Mouse (Mus musculus) layer of hippocampus, adult 18-20 months (tissue): Measurements from ENCODE around the gene Ptprd. TPM values are rescaled to one million over a fixed set of nuclear protein-coding genes. Genes with fewer than 3 reads are reported as not detected.
A peak's percentile ranks its signal among the peaks of the same experiment; 100 is the strongest.

Experiments used
- DNase-seq, 2 experiments: peaks; one replicate each; pipeline ENCODE4 v3.0.0; 2022; ENCODE audit warnings: low spot score in 2 of 2
- long read RNA-seq: library from polyadenylated mRNA; stranded (forward); transcript quantifications from one replicate; pipeline ENCODE4 v2.0.0, GENCODE M21; 2021
- total RNA-seq, 2 experiments: library from RNA; stranded (reverse); gene quantifications; 2 replicates each; pipeline ENCODE4 v1.2.3; 2021

Ptprd gene
- total RNA-seq, result 100 to 1,000 TPM; 138 to 145 TPM
- long read RNA-seq, partial matches to known transcripts, result 9 of 18 reads
- long read RNA-seq, other reads (novel, unspliced or antisense), result 9 of 18 reads

GRCm38 (mm10) chr4:78211529-78212494 is at the start of gene Ptprd:
TSS of gene Ptprd (minus strand) at chr4:78211961.
- DNase-seq, result peak; percentile 38 to 72

- no peak for DNase-seq
These were observed 24.1 kb upstream of the Ptprd start for GRCm38 (mm10) chr4:78235820-78236219.

DNA sequence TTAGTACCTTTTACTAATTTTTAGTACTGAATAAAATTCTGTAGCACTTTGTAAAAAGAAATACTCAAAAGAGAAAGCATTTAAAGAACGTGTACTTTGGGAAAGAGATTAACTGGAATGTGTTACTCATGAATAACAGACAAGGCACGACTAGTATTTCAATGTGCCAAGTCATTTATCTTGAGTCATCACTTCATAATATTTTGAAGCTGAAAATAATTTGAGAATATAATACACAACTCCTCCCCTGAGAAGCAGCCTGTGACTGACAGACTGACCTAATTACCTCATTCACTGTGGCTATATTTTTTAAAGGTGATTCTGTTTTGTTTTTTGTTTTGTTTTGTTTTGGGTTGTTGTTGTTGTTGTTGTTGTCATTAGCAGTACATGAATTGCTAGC is 23.6 kb upstream of the Ptprd start:
- DNase-seq, result no peak

- DNase-seq, result no peak
These were observed 22.9 kb upstream of the Ptprd start for GRCm38 (mm10) chr4:78234681-78235080.

DNA sequence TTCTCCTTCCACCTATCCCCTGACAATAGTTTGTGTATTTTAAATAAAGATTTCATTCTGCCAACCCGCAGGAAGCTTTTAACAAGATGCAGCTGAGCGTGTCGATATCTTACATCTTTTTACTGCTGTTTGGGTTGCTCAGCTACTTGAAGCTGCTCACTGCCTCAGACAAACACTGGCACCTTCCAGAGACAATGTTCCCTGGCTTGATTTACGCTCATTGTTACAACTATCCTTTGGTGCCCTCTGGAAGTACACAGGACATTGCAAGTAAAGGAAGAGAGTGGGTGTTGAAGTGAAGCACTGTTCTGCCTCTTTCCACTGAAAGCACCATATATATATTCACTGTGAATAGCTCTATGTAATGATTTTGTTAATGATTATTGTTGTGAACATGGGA is 2.2 kb upstream of the Ptprd start:
- no peak for DNase-seq

DNA sequence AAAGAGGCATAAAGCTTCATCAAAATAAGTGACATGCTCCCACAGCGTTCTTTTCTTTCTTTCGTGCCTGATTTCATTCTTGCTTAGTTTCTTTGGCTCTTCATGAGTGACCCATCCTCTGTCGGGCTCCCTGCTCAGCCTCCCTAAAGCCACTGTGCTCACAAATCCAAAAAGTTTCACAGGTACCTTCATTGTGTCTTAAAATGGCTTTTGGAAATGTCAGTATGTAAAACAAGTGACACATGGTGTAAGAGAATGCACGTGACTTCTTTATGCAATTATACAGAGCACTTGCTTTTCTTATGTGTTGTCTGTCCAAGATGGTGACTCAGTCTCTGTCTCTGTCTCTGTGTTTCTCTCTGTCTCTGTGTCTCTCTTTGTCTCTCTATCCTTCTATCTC is 1.2 kb upstream of the Ptprd start:
- DNase-seq, result peak in 1 of 2 experiments; percentile 29

DNA sequence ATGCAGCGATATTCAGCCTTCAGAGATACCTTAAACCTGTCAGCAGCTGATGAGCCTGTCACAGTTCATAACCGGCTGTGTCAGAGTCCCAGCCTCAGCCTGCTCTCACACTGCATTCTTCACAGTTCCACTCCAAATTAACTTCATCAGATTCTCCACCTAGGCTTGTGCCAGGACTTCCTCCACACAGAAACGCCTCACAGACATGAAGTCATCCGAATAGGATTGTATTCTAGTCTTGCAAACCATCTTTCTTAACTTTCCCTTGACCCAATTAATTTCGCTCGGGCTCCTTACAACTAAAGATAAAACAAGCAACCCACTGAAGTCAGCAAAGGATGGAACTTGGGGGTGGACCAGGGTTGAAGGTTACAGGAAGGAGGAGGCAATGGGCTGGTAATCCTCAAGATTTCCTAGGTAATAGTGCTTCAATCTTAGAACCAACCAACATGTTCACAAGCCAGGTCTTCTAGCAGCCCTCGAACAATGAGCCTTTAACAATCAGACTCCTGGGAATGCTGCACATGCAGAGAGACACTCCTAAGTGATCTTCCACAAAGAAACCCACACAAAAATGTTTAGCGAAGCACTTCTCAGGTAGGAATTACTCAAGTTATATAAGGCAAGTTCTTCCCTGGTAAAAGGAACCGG is 758 bp downstream of the Ptprd start:
- peak in 1 of 2 experiments; percentile 41 for DNase-seq

GRCm38 (mm10) chr4:78205018-78205417 is 6.7 kb downstream of the Ptprd start:
- peak in 1 of 2 experiments; percentile 31 for DNase-seq

DNA sequence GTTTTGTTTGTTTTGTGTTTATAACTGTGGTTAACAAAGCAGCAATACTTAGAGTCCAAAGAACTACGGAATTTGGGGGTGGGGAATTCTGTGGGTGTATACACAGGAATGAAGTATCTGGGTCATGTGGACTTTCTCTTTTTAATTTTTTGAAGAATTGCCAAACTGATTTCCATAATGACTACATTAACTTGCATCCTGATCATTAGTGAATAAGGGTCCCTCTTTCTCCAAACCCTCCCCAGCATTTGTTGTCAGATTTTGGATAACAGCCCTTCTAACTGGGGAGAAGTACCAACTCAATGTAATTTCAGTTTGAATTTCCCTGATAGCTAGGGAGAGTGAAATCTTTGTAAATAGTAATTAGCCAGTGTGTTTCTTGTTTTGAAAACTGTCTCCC is 43.3 kb downstream of the Ptprd start:
- DNase-seq, result no peak

DNA sequence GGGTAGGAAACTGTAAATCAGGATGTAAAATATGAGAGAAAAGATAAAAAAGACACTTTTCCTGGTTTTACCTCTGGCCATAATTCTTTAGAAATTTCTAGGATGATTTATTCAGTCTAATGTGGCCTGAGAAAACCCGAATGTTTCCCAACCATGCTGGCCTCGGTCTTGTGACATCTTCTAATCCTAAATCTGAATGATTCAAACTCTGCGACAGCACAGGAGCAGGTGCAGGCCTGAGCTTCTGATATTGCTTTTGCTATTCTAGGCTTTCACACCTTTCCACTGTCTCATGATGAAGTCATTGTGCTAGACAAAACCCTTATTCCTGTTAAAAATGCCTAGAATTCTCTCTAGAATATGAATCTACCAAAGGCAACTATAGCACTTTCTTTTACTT is 51.3 kb downstream of the Ptprd start:
- DNase-seq, result no peak

GRCm38 (mm10) chr4:78150561-78150960 is 61.2 kb downstream of the Ptprd start:
- peak in 1 of 2 experiments; percentile 21 for DNase-seq

- no peak for DNase-seq
These were observed 69.0 kb downstream of the Ptprd start for GRCm38 (mm10) chr4:78142767-78143148.

- no peak for DNase-seq
These were observed 69.5 kb downstream of the Ptprd start for GRCm38 (mm10) chr4:78142088-78142766.

- DNase-seq, result no peak
These were observed 100.9 kb downstream of the Ptprd start for GRCm38 (mm10) chr4:78110898-78111297.

- DNase-seq, result no peak
These were observed 114.2 kb downstream of the Ptprd start for GRCm38 (mm10) chr4:78097526-78097925.

DNA sequence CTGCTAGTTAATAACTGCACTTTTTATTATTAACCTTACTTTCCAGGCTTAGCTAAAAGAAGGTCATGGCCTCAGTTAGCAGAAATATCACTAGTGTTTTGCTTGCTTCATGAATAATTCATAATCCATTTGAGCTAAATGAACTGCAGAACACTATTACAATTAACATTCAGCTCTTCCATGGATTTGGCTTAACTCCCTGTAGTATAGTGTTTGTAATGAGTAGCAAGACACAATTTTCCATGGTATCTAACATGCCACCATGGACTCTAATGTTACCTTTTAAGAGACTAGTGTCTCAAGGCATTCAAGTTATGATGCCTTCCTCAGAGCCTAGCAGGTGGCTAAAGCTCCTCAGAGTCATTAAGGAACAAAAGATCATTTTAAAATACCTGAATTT is 129.0 kb downstream of the Ptprd start:
- no peak for DNase-seq

DNA sequence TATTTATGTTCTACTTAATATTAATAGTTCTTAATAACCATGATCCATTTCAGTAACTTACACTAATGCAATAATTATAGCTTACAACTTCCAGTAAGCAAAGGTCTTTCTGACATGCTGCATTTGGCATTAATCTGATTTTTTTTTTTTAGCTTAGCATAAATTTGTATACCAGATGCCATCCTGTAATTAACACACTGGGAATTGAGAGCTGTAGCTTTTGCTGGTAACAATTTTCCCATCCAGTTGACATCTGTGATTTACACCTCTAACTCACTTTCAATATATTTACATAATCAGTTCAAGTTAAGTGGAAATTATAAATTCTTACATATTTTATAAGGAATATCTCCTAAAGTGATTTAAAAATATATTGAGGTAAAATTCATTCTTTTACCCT is 134.3 kb downstream of the Ptprd start:
- DNase-seq, result no peak

GRCm38 (mm10) chr4:78077087-78077486 is 134.7 kb downstream of the Ptprd start:
- DNase-seq, result no peak

- DNase-seq, result no peak
These were observed 173.4 kb downstream of the Ptprd start for GRCm38 (mm10) chr4:78038401-78038800.

DNA sequence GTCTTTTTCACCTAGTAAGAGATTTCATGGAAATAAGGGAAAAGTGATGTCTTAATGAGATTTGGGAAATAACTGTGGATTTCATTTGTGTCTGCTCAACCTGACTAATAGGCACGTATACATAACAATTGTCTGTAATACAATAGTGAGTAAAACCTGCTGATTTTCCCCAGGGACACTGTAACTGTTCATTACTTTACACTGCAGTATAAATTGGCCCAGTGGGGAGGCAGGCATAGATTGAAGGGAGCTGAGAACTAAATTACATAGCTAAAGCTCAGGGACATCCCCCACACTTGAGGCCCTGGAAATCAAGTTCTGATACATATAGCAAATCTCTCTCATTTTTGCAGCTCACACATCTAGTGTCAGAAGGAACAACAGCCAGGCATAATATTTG is 209.7 kb downstream of the Ptprd start:
- no peak for DNase-seq

GRCm38 (mm10) chr4:77992709-77993108 is 219.1 kb downstream of the Ptprd start:
- no peak for DNase-seq

- DNase-seq, result no peak
These were observed 229.7 kb downstream of the Ptprd start for GRCm38 (mm10) chr4:77982094-77982493.
